Mouse (Mus musculus) heart, adult 2 months (tissue): ENCODE measurements around the gene Eif4e3.

ENCODE experiments used
- CTCF ChIP-seq: fragments of 200-600 bp; IDR thresholded peaks from 2 replicates; pipeline ENCODE4 v1.8.1; 2022; ENCODE audit warnings: antibody characterized with exemption, mild to moderate bottlenecking, moderate library complexity
- POLR2A ChIP-seq: fragments of 200-500 bp; IDR thresholded peaks from 2 replicates; pipeline ENCODE4 v1.6.1; 2011; ENCODE audit warnings: mild to moderate bottlenecking, low read depth, low read length, control low read depth; ENCODE audit not compliant: insufficient read depth

DNA sequence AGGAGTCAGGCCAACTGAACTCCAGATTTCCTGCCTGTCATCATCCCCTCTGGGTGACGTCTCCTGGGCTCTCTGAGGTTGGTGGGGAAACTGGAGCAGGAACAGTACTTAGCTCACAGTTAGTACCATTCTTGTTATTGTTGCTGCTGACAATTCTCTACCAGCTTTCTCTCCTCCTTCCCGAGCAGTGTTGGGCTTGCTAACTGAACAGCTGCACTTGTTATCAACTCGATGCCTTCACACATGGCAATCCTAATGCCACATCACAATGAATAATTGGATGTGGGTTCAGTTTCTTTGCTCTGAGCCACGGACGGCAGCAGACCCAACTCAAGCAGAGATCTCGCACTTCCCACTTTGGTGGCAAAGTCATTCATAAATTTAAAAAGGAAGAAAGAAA lies 89.5 kb downstream of the Eif4e3 start:
- TF ChIP-seq CTCF (no peak), POLR2A (no peak)
